Mouse (Mus musculus): ENCODE measurements around the gene Pigyl.
"Not testable (repeated sequence)": the region's sequence is repeated elsewhere in the genome, so short reads cannot be mapped to it uniquely, and the experiment has no call there.

The Pigyl gene

GRCm38 (mm10) chr9:22139746-22140145 lies 16.9 kb upstream of the Pigyl start:
- DNase-seq: no peak

GRCm38 (mm10) chr9:22143108-22144037 lies 13.3 kb upstream of the Pigyl start:
- peak; percentile 88 for DNase-seq

GRCm38 (mm10) chr9:22144304-22144965 lies 12.2 kb upstream of the Pigyl start:
- no peak for DNase-seq

GRCm38 (mm10) chr9:22149426-22150248 lies 7.0 kb upstream of the Pigyl start:
- DNase-seq: no peak

- DNase-seq: not testable (repeated sequence)
These were observed 6.4 kb upstream of the Pigyl start for GRCm38 (mm10) chr9:22150249-22150693.

GRCm38 (mm10) chr9:22150946-22151345 lies 5.7 kb upstream of the Pigyl start:
- DNase-seq: no peak

- no peak for DNase-seq
These were observed 2.8 kb upstream of the Pigyl start for GRCm38 (mm10) chr9:22153810-22154209.

- DNase-seq: peak; percentile 80
These were observed 1.0 kb upstream of the Pigyl start for GRCm38 (mm10) chr9:22155614-22156013.

GRCm38 (mm10) chr9:22157516-22158265 lies 1.0 kb downstream of the Pigyl start:
- DNase-seq: no peak

- DNase-seq: no peak
These were observed 4.7 kb downstream of the Pigyl start for GRCm38 (mm10) chr9:22161299-22161698.

- no peak for DNase-seq
These were observed 5.7 kb downstream of the Pigyl start for GRCm38 (mm10) chr9:22162305-22162704.

GRCm38 (mm10) chr9:22162912-22163311 lies 6.3 kb downstream of the Pigyl start:
- no peak for DNase-seq

GRCm38 (mm10) chr9:22164711-22165668 lies 8.3 kb downstream of the Pigyl start:
- peak; percentile 82 for DNase-seq

GRCm38 (mm10) chr9:22165964-22166363 lies 9.3 kb downstream of the Pigyl start:
- DNase-seq: no peak

- no peak for DNase-seq
These were observed 10.0 kb downstream of the Pigyl start for GRCm38 (mm10) chr9:22166686-22167085.

GRCm38 (mm10) chr9:22167751-22168150 lies 11.1 kb downstream of the Pigyl start:
- DNase-seq: no peak

GRCm38 (mm10) chr9:22169327-22169726 lies 12.7 kb downstream of the Pigyl start:
- DNase-seq: no peak

GRCm38 (mm10) chr9:22172318-22172717 lies 15.7 kb downstream of the Pigyl start:
- DNase-seq: no peak

GRCm38 (mm10) chr9:22188025-22188611 lies 31.5 kb downstream of the Pigyl start, which contains the start of gene Zfp872:
Gene Zfp872 (plus strand): TSS chr9:22188090.
- DNase-seq: peak; percentile 71

GRCm38 (mm10) chr9:22196412-22196811 lies 39.8 kb downstream of the Pigyl start:
- DNase-seq: no peak

Data from retina, postnatal 1 day (tissue).